Mouse (Mus musculus): ENCODE results near the gene Fbxl5. TPM values are rescaled to one million over a fixed set of nuclear protein-coding genes. Genes with fewer than 3 reads are reported as not detected.

Fbxl5 gene
- polyA plus RNA-seq (2015; fragmentation: Nextera tagmentation; extraction: Ambion mirVana), result 93.6 and 108 TPM in 2 replicates

DNA sequence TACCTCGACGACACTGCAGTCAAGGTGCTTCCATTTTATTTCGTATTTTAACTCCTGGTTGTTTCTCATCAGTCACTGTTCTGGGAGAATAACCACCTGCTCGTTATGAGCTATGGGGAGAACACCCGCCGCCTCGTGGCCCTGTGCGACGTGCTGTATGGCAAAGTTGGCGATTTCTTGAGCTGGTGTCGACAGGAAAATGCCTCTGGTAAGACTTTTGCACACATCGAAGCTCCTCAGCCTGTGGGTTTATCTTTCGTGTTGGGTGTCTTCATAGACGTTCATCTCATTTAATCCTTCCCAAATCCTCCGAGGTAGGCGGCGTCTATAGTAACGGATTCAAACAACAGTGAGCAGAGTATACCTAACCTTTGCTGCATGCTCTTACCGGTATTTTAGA lies at the start of gene Fbxl5:
Fbxl5 (minus strand) TSS at position 101 of the 400 bp plus-strand sequence.
- Histone ChIP-seq H3K27me3 (replicated peaks; ENCODE audit: control insufficient read depth, insufficient read depth, low read length) (no peaks in the 10 kb centered on the region), H3K27ac (ENCODE audit: low read depth, low read length) (peak within 1 kb of the TSS; percentile 77; the same call in 1 of the 2 replicates), H3K36me3 (ENCODE audit: control insufficient read depth, insufficient read depth) (no peaks in the 10 kb centered on the region), H3K9ac (ENCODE audit: low read depth, low read length) (no peak within 1 kb of the TSS), H3K4me2 (replicated peaks; ENCODE audit: low read depth) (peak within 1 kb of the TSS; percentile 35), H3K9me3 (ENCODE audit: control insufficient read depth) (no peaks in the 10 kb centered on the region), H3K4me1 (replicated peaks; ENCODE audit: control insufficient read depth, insufficient read depth, low read length) (no peaks in the 10 kb centered on the region), H3K4me3 (ENCODE audit: low read depth, low read length) (no peak within 1 kb of the TSS)
- TF ChIP-seq CTCF (IDR thresholded peaks at IDR 0.05; ENCODE audit: low read depth), result no peak
- 87% methylated on average over 19 of the region's 19 CpGs for WGBS
- no peak for ATAC-seq

GRCm38 (mm10) chr5:43868711-43869600 lies 47.5 kb upstream of the Fbxl5 start:
- WGBS, result 8% methylated on average over 28 of the region's 28 CpGs
- H3K27ac ChIP-seq (ENCODE audit: low read depth, low read length), result peak overlapping the region; percentile 60
- H3K9ac ChIP-seq (ENCODE audit: low read depth, low read length), result peak overlapping the region; percentile 58
- no peaks in the 10 kb centered on the region for H3K36me3 ChIP-seq (ENCODE audit: control insufficient read depth, insufficient read depth)
- no peaks in the 10 kb centered on the region for H3K27me3 ChIP-seq (replicated peaks; ENCODE audit: control insufficient read depth, insufficient read depth, low read length)
- ATAC-seq, result peak; percentile 58
- H3K4me3 ChIP-seq (ENCODE audit: low read depth, low read length), result peak overlapping the region; percentile 43
- H3K9me3 ChIP-seq (ENCODE audit: control insufficient read depth), result no peaks in the 10 kb centered on the region
- peak overlapping the region; percentile 78 for H3K4me2 ChIP-seq (replicated peaks; ENCODE audit: low read depth)
- TF ChIP-seq CTCF (IDR thresholded peaks at IDR 0.05; ENCODE audit: low read depth), result no peak
- peaks cover 6% of the 10 kb centered on the region; the same call in 1 of the 2 replicates for H3K4me1 ChIP-seq (replicated peaks; ENCODE audit: control insufficient read depth, insufficient read depth, low read length)

- H3K9ac ChIP-seq (ENCODE audit: low read depth, low read length), result peak within 1 kb of the TSS; percentile 58
- H3K9me3 ChIP-seq (ENCODE audit: control insufficient read depth), result no peaks in the 10 kb centered on the region
- peak within 1 kb of the TSS; percentile 43 for H3K4me3 ChIP-seq (ENCODE audit: low read depth, low read length)
- ATAC-seq, result no peak
- H3K4me2 ChIP-seq (replicated peaks; ENCODE audit: low read depth), result peak within 1 kb of the TSS; percentile 78
- H3K4me1 ChIP-seq (replicated peaks; ENCODE audit: control insufficient read depth, insufficient read depth, low read length), result peaks cover 6% of the 10 kb centered on the region; the same call in 1 of the 2 replicates
- peak within 1 kb of the TSS; percentile 60 for H3K27ac ChIP-seq (ENCODE audit: low read depth, low read length)
- no peak for TF ChIP-seq CTCF (IDR thresholded peaks at IDR 0.05; ENCODE audit: low read depth)
- H3K27me3 ChIP-seq (replicated peaks; ENCODE audit: control insufficient read depth, insufficient read depth, low read length), result no peaks in the 10 kb centered on the region
- no peaks in the 10 kb centered on the region for H3K36me3 ChIP-seq (ENCODE audit: control insufficient read depth, insufficient read depth)
These were observed 46.8 kb upstream of the Fbxl5 start, which contains the start of gene Cd38 for GRCm38 (mm10) chr5:43868253-43868652. TSS of gene Cd38 (plus strand) at chr5:43868553.

DNA sequence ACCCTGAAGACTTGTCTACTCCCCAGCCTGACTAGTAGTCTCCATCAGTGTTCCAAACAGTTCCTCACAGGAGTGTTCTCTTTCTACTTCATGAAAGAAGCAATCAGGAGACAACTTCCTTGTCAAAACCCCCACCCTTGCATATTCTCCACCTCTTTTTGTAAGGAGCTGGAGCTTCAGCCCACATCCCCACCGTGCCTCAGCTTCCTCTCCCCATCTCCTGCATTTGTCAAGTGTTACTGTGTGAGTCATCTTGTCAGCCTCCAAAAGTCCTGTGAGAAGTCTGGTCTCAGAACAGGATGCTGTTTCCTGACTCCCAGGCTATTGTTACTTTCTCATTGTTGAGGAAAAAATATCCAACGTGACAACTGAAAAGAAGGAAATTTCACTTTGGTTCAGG lies 43.9 kb upstream of the Fbxl5 start:
- Histone ChIP-seq H3K27ac (ENCODE audit: low read depth, low read length) (no peak overlapping the region), H3K4me1 (replicated peaks; ENCODE audit: control insufficient read depth, insufficient read depth, low read length) (peaks cover 7% of the 10 kb centered on the region), H3K27me3 (replicated peaks; ENCODE audit: control insufficient read depth, insufficient read depth, low read length) (no peaks in the 10 kb centered on the region), H3K9me3 (ENCODE audit: control insufficient read depth) (no peaks in the 10 kb centered on the region), H3K4me3 (ENCODE audit: low read depth, low read length) (no peak overlapping the region), H3K4me2 (replicated peaks; ENCODE audit: low read depth) (no peak overlapping the region), H3K36me3 (ENCODE audit: control insufficient read depth, insufficient read depth) (no peaks in the 10 kb centered on the region), H3K9ac (ENCODE audit: low read depth, low read length) (no peak overlapping the region)
- WGBS, result 70% methylated on average over 2 of the region's 2 CpGs
- no peak for TF ChIP-seq CTCF (IDR thresholded peaks at IDR 0.05; ENCODE audit: low read depth)
- no peak for ATAC-seq

GRCm38 (mm10) chr5:43863642-43864041 lies 42.2 kb upstream of the Fbxl5 start:
- H3K9me3 ChIP-seq (ENCODE audit: control insufficient read depth), result no peaks in the 10 kb centered on the region
- no peak overlapping the region for H3K4me2 ChIP-seq (replicated peaks; ENCODE audit: low read depth)
- no peak overlapping the region for H3K9ac ChIP-seq (ENCODE audit: low read depth, low read length)
- H3K4me1 ChIP-seq (replicated peaks; ENCODE audit: control insufficient read depth, insufficient read depth, low read length), result peaks cover 4% of the 10 kb centered on the region
- peak; percentile 68 for ATAC-seq
- H3K27me3 ChIP-seq (replicated peaks; ENCODE audit: control insufficient read depth, insufficient read depth, low read length), result no peaks in the 10 kb centered on the region
- H3K36me3 ChIP-seq (ENCODE audit: control insufficient read depth, insufficient read depth), result no peaks in the 10 kb centered on the region
- no peak overlapping the region for H3K4me3 ChIP-seq (ENCODE audit: low read depth, low read length)
- 0 out of 2 replicates have a peak overlapping the region, but pooled peaks have one; percentile 21 for H3K27ac ChIP-seq (ENCODE audit: low read depth, low read length)
- TF ChIP-seq CTCF (IDR thresholded peaks at IDR 0.05; ENCODE audit: low read depth), result no peak
- 28% methylated on average over 6 of the region's 6 CpGs for WGBS

- H3K4me1 ChIP-seq (replicated peaks; ENCODE audit: control insufficient read depth, insufficient read depth, low read length), result peaks cover 4% of the 10 kb centered on the region; the same call in 1 of the 2 replicates
- no peaks in the 10 kb centered on the region for H3K36me3 ChIP-seq (ENCODE audit: control insufficient read depth, insufficient read depth)
- H3K27ac ChIP-seq (ENCODE audit: low read depth, low read length), result peak overlapping the region; percentile 84
- H3K9ac ChIP-seq (ENCODE audit: low read depth, low read length), result no peak overlapping the region
- WGBS, result 37% methylated on average over 5 of the region's 5 CpGs
- H3K9me3 ChIP-seq (ENCODE audit: control insufficient read depth), result 0 out of 2 replicates have a peak, but pooled peaks cover 3% of the 10 kb centered on the region
- H3K4me3 ChIP-seq (ENCODE audit: low read depth, low read length), result no peak overlapping the region
- H3K27me3 ChIP-seq (replicated peaks; ENCODE audit: control insufficient read depth, insufficient read depth, low read length), result no peaks in the 10 kb centered on the region
- no peak for TF ChIP-seq CTCF (IDR thresholded peaks at IDR 0.05; ENCODE audit: low read depth)
- ATAC-seq, result peak; percentile 89
- H3K4me2 ChIP-seq (replicated peaks; ENCODE audit: low read depth), result peak overlapping the region; percentile 37
These were observed 39.4 kb upstream of the Fbxl5 start for GRCm38 (mm10) chr5:43860670-43861431.

All from intestine, postnatal 0 days (tissue).